Mouse (Mus musculus) central nervous system, embryonic 14 days (tissue): ENCODE measurements around the gene Popdc2. TPM values are rescaled to one million over a fixed set of nuclear protein-coding genes. Genes with fewer than 3 reads are reported as not detected.

Source experiments
- polyA plus RNA-seq: library from polyadenylated mRNA; depleted of rRNA; stranded (reverse); fragments of >200 nt; gene quantifications from 2 replicates; pipeline ENCODE4 v1.2.3, GENCODE M21; 2012; rRNA removed

The Popdc2 gene
- 0.74 and 1.4 TPM in 2 replicates for polyA plus RNA-seq

DNA sequence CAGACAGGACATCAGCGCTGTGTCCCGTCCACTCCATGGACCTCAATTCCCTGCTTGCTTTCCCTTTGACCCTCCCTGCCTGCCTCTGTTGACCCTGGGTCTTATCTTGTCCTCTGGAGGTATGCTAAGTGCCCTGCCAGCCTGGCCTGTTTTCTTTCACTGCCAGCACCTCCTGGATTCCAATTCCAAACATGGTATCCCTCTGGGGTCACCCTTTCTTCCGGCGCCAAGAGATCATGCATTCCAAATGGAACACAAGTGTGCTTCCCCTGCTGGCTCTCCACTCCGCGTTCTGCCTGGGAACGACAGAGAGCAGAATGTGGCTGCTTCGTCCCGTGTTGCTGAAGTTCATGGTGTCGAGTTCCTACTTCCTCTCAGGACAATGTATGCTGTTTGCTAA lies at the start of gene Popdc2:
Popdc2 (plus strand) TSS at position 277 of the 400 bp plus-strand sequence.

DNA sequence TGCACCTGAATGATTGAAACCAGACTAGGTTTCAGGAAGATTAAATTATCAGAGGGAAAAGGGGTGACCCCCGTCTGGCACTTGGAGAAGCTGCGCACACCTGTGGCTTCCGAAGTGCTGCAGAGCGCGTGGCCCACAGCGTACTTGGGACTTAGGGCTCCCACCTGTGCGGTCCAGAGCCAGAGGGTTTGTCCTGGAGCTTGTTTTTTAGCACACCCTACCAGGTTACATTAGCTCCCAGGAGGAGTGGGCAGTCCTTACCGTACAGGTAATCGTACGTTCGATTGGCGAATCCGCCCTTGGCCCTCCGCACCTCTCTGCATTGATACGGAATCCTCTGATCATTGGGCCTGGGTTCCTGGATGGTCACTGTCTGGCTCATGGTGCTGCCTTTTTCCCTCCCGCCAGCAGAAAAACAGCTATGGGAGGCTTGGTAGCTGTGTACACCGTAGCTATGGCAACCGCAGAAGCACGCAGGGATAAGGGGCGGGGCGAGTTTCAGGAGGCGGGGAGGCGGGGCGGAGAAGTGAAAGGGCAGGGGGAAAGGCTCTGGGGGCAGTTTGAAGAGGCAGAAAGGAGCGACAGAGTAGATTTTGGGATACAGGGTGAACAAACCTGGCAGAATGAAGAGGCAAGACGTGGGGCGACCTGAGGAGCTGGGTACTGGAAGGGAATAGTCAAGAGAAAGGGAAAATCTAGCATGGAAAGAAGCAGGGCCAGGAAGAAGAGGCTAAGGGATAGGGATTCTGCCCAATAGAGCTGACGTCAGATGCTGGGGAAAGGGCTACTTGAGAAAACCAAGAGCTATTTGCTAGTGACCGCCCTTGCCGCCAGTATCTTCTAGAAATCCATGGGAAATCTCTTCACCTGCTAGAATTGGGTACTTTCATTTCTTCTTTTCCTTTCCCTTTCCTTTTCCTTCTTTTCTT lies 20.3 kb upstream of the Popdc2 start, which contains the start of gene Maats1:
Maats1 (minus strand) TSS at position 748 of the 929 bp plus-strand sequence.

DNA sequence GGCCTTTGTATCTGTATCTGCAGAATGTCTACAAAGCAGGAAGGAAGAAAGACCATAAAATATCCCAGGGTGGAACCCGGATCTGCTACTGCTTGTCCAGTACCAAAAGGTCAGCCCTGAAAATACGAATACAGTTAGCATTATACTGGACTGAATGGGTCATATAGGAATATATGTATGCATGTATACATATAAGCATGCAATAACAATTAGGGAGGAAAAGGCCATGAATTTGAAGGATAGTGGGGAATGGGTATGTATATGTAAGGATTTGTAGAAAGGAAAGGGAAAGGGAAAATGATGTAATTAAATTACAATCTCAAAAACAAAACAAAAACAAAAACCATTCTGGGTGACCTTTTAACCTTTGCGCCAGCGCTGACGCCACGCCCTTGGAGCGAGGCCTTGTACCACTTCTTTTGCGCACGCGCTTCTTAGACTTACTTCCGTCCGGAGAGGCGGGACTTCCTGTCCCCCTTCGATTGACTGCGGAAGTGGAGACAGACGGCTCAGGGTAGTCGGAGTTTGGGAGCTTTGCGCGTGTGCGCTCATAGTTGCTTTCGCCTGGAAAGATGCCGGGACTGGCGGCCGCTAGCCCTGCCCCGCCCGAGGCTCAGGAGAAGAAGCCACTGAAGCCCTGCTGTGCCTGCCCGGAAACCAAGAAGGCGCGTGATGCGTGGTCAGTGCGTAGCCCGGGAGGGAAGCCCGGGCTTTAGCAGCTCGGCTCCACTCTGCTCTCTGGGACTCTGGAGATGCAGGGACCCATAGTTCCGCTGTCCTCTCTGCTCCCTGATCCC lies 15.3 kb upstream of the Popdc2 start, which contains the start of the genes Cox17 and Gm21987:
Cox17 (plus strand) TSS at position 463 of the 797 bp plus-strand sequence.
Gm21987 (plus strand) TSS at position 512 of the 797 bp plus-strand sequence.

Other genes starting within 250 kb of the Popdc2 start
- gene Nr1i2, start 67.4 kb upstream of the Popdc2 start, polyA plus RNA-seq = 0.04 TPM in 1 of 2 replicates, not detected in the other
- gene Maats1, start 20.1 kb upstream of the Popdc2 start, polyA plus RNA-seq = 1.00 and 1.0 TPM in 2 replicates
- gene Cox17, start 15.2 kb upstream of the Popdc2 start, polyA plus RNA-seq = 87.8 and 90.4 TPM in 2 replicates
- not detected in 2 replicates for gene Gm21987, start 15.2 kb upstream of the Popdc2 start, polyA plus RNA-seq
- gene Pla1a, start 70.9 kb downstream of the Popdc2 start, polyA plus RNA-seq = 0.48 and 0.58 TPM in 2 replicates
- gene Adprh, start 90.5 kb downstream of the Popdc2 start, polyA plus RNA-seq = 71.8 and 78.1 TPM in 2 replicates
- gene Cd80, start 93.4 kb downstream of the Popdc2 start, polyA plus RNA-seq = 0.38 and 0.59 TPM in 2 replicates
- gene Timmdc1, start 160.5 kb downstream of the Popdc2 start, polyA plus RNA-seq = 19.1 and 21.4 TPM in 2 replicates
- gene Poglut1, start 188.0 kb downstream of the Popdc2 start, polyA plus RNA-seq = 59.2 and 63.8 TPM in 2 replicates
- 92.5 and 144 TPM in 2 replicates for gene Tmem39a, start 196.5 kb downstream of the Popdc2 start, polyA plus RNA-seq